In genomic region chr19:6085417-6085879, GRCm38 (mm10) we compare ENCODE assay signal across 9 mouse cellular contexts. TPM values are rescaled to one million over a fixed set of nuclear protein-coding genes. Genes with fewer than 3 reads are reported as not detected.
DNase-seq lines count a peak whose midpoint lies in the region; ATAC-seq lines count a peak whose summit lies in the region.
"Had no signal": no experiment of that assay in that cellular context is flagged by ENCODE, and none has a peak within 500 bp of the region (broad histone marks: within the 10 kb centered on the region; RNA-seq: fewer than 3 reads in every experiment).

No protein-coding gene starts in this region.

- H3K9me3 ChIP-seq in heart, embryonic 11.5 days (replicated peaks; ENCODE audit: control insufficient read depth, low read length): no peaks in the 10 kb centered on the region
- H3K9me3 ChIP-seq in kidney, embryonic 16.5 days (ENCODE audit: low read length): no peaks in the 10 kb centered on the region

- peak overlapping the region; percentile 94 for H3K4me2 ChIP-seq in heart, embryonic 11.5 days
- peak overlapping the region; percentile 91 for H3K4me2 ChIP-seq in kidney, embryonic 16.5 days (replicated peaks; ENCODE audit: low read depth, low read length)

- intact Hi-C loops in gastrocnemius, postnatal 36 days (cut with DNase I): no loop called here

- ATAC-seq in heart, embryonic 11.5 days (replicated peaks; ENCODE audit: insufficient number of reproducible peaks, low FRiP score, low TSS enrichment): peak; percentile 69
- peak; percentile 80 for ATAC-seq in kidney, embryonic 16.5 days (ENCODE audit: low FRiP score, low TSS enrichment)

- DNase-seq in gastrocnemius, postnatal 25 days: peak; percentile 30
- DNase-seq in gastrocnemius, postnatal 36 days: no peak
- DNase-seq in brain, adult 2 months (ENCODE audit: low read depth, low spot score): peak; percentile 21
- peak; percentile 72 for DNase-seq in lung, postnatal 36 days
- DNase-seq in spleen, adult 18-20 months: peak; percentile 48 to 56
- DNase-seq in layer of hippocampus, adult 9-10 months (ENCODE audit: low spot score): no peak

- peak overlapping the region; percentile 92 for H3K4me3 ChIP-seq in heart, embryonic 11.5 days (ENCODE audit: low read depth, low read length)
- H3K4me3 ChIP-seq in kidney, embryonic 16.5 days (ENCODE audit: low read length): peak overlapping the region; percentile 85

- H3K27me3 ChIP-seq in heart, embryonic 11.5 days (ENCODE audit: control insufficient read depth, insufficient read depth, low read length): no peaks in the 10 kb centered on the region
- H3K27me3 ChIP-seq in kidney, embryonic 16.5 days (ENCODE audit: insufficient read depth, low read length): no peaks in the 10 kb centered on the region

- H3K27ac ChIP-seq in heart, embryonic 11.5 days (ENCODE audit: low read depth, low read length): peak overlapping the region; percentile 64
- peak overlapping the region; percentile 65 for H3K27ac ChIP-seq in kidney, embryonic 16.5 days (ENCODE audit: low read length)

- under 1% methylated on average over 17 of the region's 17 CpGs for WGBS in heart, embryonic 11.5 days (ENCODE audit: insufficient replicate concordance)
- WGBS in kidney, embryonic 16.5 days: under 1% methylated on average over 17 of the region's 17 CpGs

- peaks cover 23% of the 10 kb centered on the region for H3K36me3 ChIP-seq in heart, embryonic 11.5 days (ENCODE audit: control insufficient read depth, insufficient read depth, low read length)
- peaks cover 23% of the 10 kb centered on the region for H3K36me3 ChIP-seq in kidney, embryonic 16.5 days (ENCODE audit: insufficient read depth, low read length)

- peak overlapping the region; percentile 78 for H3K9ac ChIP-seq in heart, embryonic 11.5 days (ENCODE audit: low read depth, low read length)
- H3K9ac ChIP-seq in kidney, embryonic 16.5 days (replicated peaks; ENCODE audit: low read length): peak overlapping the region; percentile 80

- H3K4me1 ChIP-seq in heart, embryonic 11.5 days (ENCODE audit: control insufficient read depth, insufficient read depth, low read length): peaks cover 11% of the 10 kb centered on the region
- peaks cover 15% of the 10 kb centered on the region for H3K4me1 ChIP-seq in kidney, embryonic 16.5 days (ENCODE audit: insufficient read depth, low read length)

RNA-seq across cellular contexts. Expression of gene Cdca5, which starts 0.7 kb away (rescaled TPM):
- under 1 TPM; 0.23 to 0.67 TPM for total RNA-seq in gastrocnemius, postnatal 25 days (2021)
- under 1 TPM in 1 of 2 experiments, not detected in 1; 0.28 TPM for total RNA-seq in gastrocnemius, postnatal 36 days (2021)
- polyA plus RNA-seq in heart, embryonic 11.5 days (2014; fragmentation: Nextera tagmentation; extraction: Ambion mirVana): 31.1 and 33.4 TPM in 2 replicates
- polyA plus RNA-seq in kidney, embryonic 16.5 days (2015; fragmentation: Nextera tagmentation; extraction: Ambion mirVana): 43.6 and 45.2 TPM in 2 replicates

RNA-seq across cellular contexts. Expression of gene Zfpl1, which starts 0.7 kb away (rescaled TPM):
- total RNA-seq in gastrocnemius, postnatal 25 days (2021): 10 to 100 TPM; 10.6 to 10.7 TPM
- 10 to 100 TPM; 10.2 to 10.3 TPM for total RNA-seq in gastrocnemius, postnatal 36 days (2021)
- polyA plus RNA-seq in heart, embryonic 11.5 days (2014; fragmentation: Nextera tagmentation; extraction: Ambion mirVana): 51.2 and 56.2 TPM in 2 replicates
- polyA plus RNA-seq in kidney, embryonic 16.5 days (2015; fragmentation: Nextera tagmentation; extraction: Ambion mirVana): 77.1 and 78.9 TPM in 2 replicates

RNA-seq across cellular contexts. Expression of gene Gm28374, which starts 3.4 kb away (rescaled TPM):
- total RNA-seq in gastrocnemius, postnatal 25 days (2021): not detected
- total RNA-seq in gastrocnemius, postnatal 36 days (2021): not detected
- 0.36 TPM in 1 of 2 replicates, not detected in the other for polyA plus RNA-seq in heart, embryonic 11.5 days (2014; fragmentation: Nextera tagmentation; extraction: Ambion mirVana)
- polyA plus RNA-seq in kidney, embryonic 16.5 days (2015; fragmentation: Nextera tagmentation; extraction: Ambion mirVana): 1.0 and 2.5 TPM in 2 replicates
- total RNA-seq: adrenal gland, adult 18-20 months had no signal

RNA-seq across cellular contexts. Expression of gene Tmem262, which starts 5.6 kb away (rescaled TPM):
- not detected for total RNA-seq in gastrocnemius, postnatal 25 days (2021)
- total RNA-seq in gastrocnemius, postnatal 36 days (2021): not detected
- not detected in 2 replicates for polyA plus RNA-seq in heart, embryonic 11.5 days (2014; fragmentation: Nextera tagmentation; extraction: Ambion mirVana)
- not detected in 2 replicates for polyA plus RNA-seq in kidney, embryonic 16.5 days (2015; fragmentation: Nextera tagmentation; extraction: Ambion mirVana)
- total RNA-seq: adrenal gland, adult 18-20 months had no signal

RNA-seq across cellular contexts. Expression of gene Vps51, which starts 8.4 kb away (rescaled TPM):
- 10 to 100 TPM; 18.0 to 19.1 TPM for total RNA-seq in gastrocnemius, postnatal 25 days (2021)
- 10 to 100 TPM; 15.7 to 19.3 TPM for total RNA-seq in gastrocnemius, postnatal 36 days (2021)
- 38.9 and 43.7 TPM in 2 replicates for polyA plus RNA-seq in heart, embryonic 11.5 days (2014; fragmentation: Nextera tagmentation; extraction: Ambion mirVana)
- polyA plus RNA-seq in kidney, embryonic 16.5 days (2015; fragmentation: Nextera tagmentation; extraction: Ambion mirVana): 85.7 and 90.6 TPM in 2 replicates

Comparison
In these comparisons a context has a peak if more than half of its experiments do, and no peak if none do; other contexts are left out.
1. DNase-seq: peak in gastrocnemius, postnatal 25 days (single experiment), brain, adult 2 months (single experiment), lung, postnatal 36 days (single experiment) and spleen, adult 18-20 months (2 of 2); none in gastrocnemius, postnatal 36 days (0 of 2) and layer of hippocampus, adult 9-10 months (single experiment).